Mouse (Mus musculus) small intestine, adult 2 months (tissue): Measurements from ENCODE around the gene Gm2a. TPM values are rescaled to one million over a fixed set of nuclear protein-coding genes. Genes with fewer than 3 reads are reported as not detected.

ENCODE experiments used
- H3K27ac ChIP-seq: fragments of 200-500 bp; 2 replicates; pipeline ENCODE4 v1.5.1; 2012; ENCODE audit warnings: low read depth, low read length, control low read depth, inconsistent platforms; ENCODE audit not compliant: insufficient read depth
- H3K27me3 ChIP-seq: fragments of 200-500 bp; 2 replicates; pipeline ENCODE4 v1.6.1; 2012; ENCODE audit warnings: mild to moderate bottlenecking, moderate library complexity, low read length, inconsistent platforms; ENCODE audit not compliant: control insufficient read depth, insufficient read depth
- H3K36me3 ChIP-seq: fragments of 200-500 bp; 2 replicates; pipeline ENCODE4 v1.6.1; 2012; ENCODE audit warnings: mild to moderate bottlenecking, low read length, control low read depth, inconsistent platforms; ENCODE audit not compliant: control insufficient read depth, insufficient read depth
- H3K4me1 ChIP-seq: fragments of 200-500 bp; 2 replicates; pipeline ENCODE4 v1.6.1; 2012; ENCODE audit warnings: low read length, inconsistent platforms, mixed read lengths; ENCODE audit not compliant: control insufficient read depth, insufficient read depth, insufficient read length
- H3K4me3 ChIP-seq: fragments of 200-500 bp; 2 replicates; pipeline ENCODE4 v1.5.1; 2012; ENCODE audit warnings: low read depth, mild to moderate bottlenecking, control low read depth, inconsistent platforms, low read length, moderate library complexity
- CTCF ChIP-seq: fragments of 200-500 bp; IDR thresholded peaks from 2 replicates; pipeline ENCODE4 v1.5.1; 2012; ENCODE audit warnings: low read depth, mild to moderate bottlenecking, control low read depth, inconsistent platforms, low read length, moderate library complexity, mixed read lengths; ENCODE audit not compliant: insufficient replicate concordance, insufficient read length; ENCODE audit errors: extremely low read depth
- POLR2A ChIP-seq: fragments of 200-500 bp; IDR thresholded peaks from 2 replicates; pipeline ENCODE4 v1.6.1; 2012; ENCODE audit warnings: low read depth, mild to moderate bottlenecking, control low read depth, inconsistent platforms, low read length, moderate library complexity
- WGBS: fragments of 180-500 bp; shearing (Covaris S2); methylation state at CpG from one replicate; pipeline ENCODE4 v1.1.7; 2018; 5-methylcytosine and 5-hydroxymethylcytosine counted together
- polyA plus RNA-seq: library from polyadenylated mRNA; depleted of rRNA; stranded (reverse); fragments of >200 nt; gene quantifications from 2 replicates; pipeline ENCODE4 v1.2.3, GENCODE M21; 2012; rRNA removed

Gene Gm2a
- 16.6 and 24.2 TPM in 2 replicates for polyA plus RNA-seq

- Histone ChIP-seq H3K36me3 (no peaks in the 10 kb centered on the region), H3K4me3 (peak within 1 kb of the TSS; percentile 65), H3K27ac (peak within 1 kb of the TSS; percentile 96), H3K4me1 (peaks cover 5% of the 10 kb centered on the region; the same call in 1 of the 2 replicates), H3K27me3 (no peaks in the 10 kb centered on the region)
- TF ChIP-seq POLR2A (peak; percentile 77), CTCF (no peak; the same call in 1 of the 2 replicates)
- 2% methylated on average over 45 of the region's 45 CpGs for WGBS
These were observed at the start of gene Gm2a for GRCm38 (mm10) chr11:55097463-55098188. Gm2a (plus strand) TSS chr11:55098115.

GRCm38 (mm10) chr11:55050837-55051510, 46.9 kb upstream of the Gm2a start:
- H3K27me3 ChIP-seq = no peaks in the 10 kb centered on the region
- no peaks in the 10 kb centered on the region for H3K4me1 ChIP-seq
- no peaks in the 10 kb centered on the region for H3K36me3 ChIP-seq
- TF ChIP-seq POLR2A (no peak), CTCF (no peak)
- no peak overlapping the region for H3K27ac ChIP-seq
- no peak overlapping the region for H3K4me3 ChIP-seq
- 76% methylated on average over 7 of the region's 7 CpGs for WGBS

GRCm38 (mm10) chr11:55057511-55057910, 40.4 kb upstream of the Gm2a start:
- 82% methylated on average over 3 of the region's 3 CpGs for WGBS

GRCm38 (mm10) chr11:55060802-55061201, 37.1 kb upstream of the Gm2a start:
- Histone ChIP-seq H3K27ac (no peak overlapping the region), H3K27me3 (no peaks in the 10 kb centered on the region), H3K4me1 (no peaks in the 10 kb centered on the region), H3K4me3 (no peak overlapping the region), H3K36me3 (no peaks in the 10 kb centered on the region; the same call in 1 of the 2 replicates)
- WGBS = 94% methylated on average over 5 of the region's 5 CpGs
- TF ChIP-seq POLR2A (no peak), CTCF (no peak)

More at GRCm38 (mm10) chr11:55057511-55057910, 40.4 kb upstream of the Gm2a start:
- no peaks in the 10 kb centered on the region; the same call in 1 of the 2 replicates for H3K36me3 ChIP-seq
- no peaks in the 10 kb centered on the region for H3K4me1 ChIP-seq
- H3K4me3 ChIP-seq = no peak overlapping the region
- no peaks in the 10 kb centered on the region for H3K27me3 ChIP-seq
- TF ChIP-seq POLR2A (no peak), CTCF (no peak)
- H3K27ac ChIP-seq = no peak overlapping the region

- TF ChIP-seq CTCF (no peak), POLR2A (no peak)
- H3K27ac ChIP-seq = no peak overlapping the region
- no peaks in the 10 kb centered on the region for H3K36me3 ChIP-seq
- no peak overlapping the region for H3K4me3 ChIP-seq
- 57% methylated on average over 5 of the region's 5 CpGs for WGBS
- H3K27me3 ChIP-seq = no peaks in the 10 kb centered on the region
- no peaks in the 10 kb centered on the region for H3K4me1 ChIP-seq
These were observed 35.1 kb upstream of the Gm2a start for GRCm38 (mm10) chr11:55062856-55063255.

GRCm38 (mm10) chr11:55066921-55067320, 31.0 kb upstream of the Gm2a start:
- no peaks in the 10 kb centered on the region for H3K27me3 ChIP-seq
- TF ChIP-seq POLR2A (no peak), CTCF (no peak)
- 41% methylated on average over 4 of the region's 4 CpGs for WGBS
- H3K4me3 ChIP-seq = no peak overlapping the region
- H3K36me3 ChIP-seq = no peaks in the 10 kb centered on the region
- no peaks in the 10 kb centered on the region for H3K4me1 ChIP-seq
- H3K27ac ChIP-seq = no peak overlapping the region

- TF ChIP-seq POLR2A (no peak), CTCF (no peak)
- H3K27ac ChIP-seq = no peak overlapping the region
- no peaks in the 10 kb centered on the region for H3K27me3 ChIP-seq
- H3K36me3 ChIP-seq = no peaks in the 10 kb centered on the region
- 69% methylated on average over 2 of the region's 2 CpGs for WGBS
- no peaks in the 10 kb centered on the region for H3K4me1 ChIP-seq
- no peak overlapping the region for H3K4me3 ChIP-seq
These were observed 28.9 kb upstream of the Gm2a start for GRCm38 (mm10) chr11:55069023-55069422.
